Mouse (Mus musculus): Measurements from ENCODE around the gene Sema3g. TPM values are rescaled to one million over a fixed set of nuclear protein-coding genes. Genes with fewer than 3 reads are reported as not detected.

The Sema3g gene
- total RNA-seq, 2 experiments from 2014 or later, result 4.5 to 4.9 TPM

DNA sequence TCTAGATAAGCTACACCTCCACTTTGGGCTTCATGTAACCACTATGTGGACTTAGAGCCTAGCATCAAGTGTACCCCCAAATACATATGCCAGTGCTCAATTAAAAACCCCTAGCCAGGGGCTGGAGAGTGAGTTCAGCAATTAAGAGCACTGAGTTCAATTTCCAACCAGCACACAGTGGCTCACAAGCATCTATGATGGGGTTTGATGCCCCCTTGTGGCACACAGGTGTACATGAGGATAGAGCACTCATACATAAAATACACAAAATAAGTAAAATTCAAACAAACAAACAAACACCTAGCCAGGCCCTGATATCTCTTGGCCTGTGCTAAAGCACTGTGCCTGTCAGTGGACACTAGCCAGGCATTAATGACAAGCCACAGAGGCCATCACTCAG is 21.7 kb upstream of the Sema3g start:
- DNase-seq, result no peak

DNA sequence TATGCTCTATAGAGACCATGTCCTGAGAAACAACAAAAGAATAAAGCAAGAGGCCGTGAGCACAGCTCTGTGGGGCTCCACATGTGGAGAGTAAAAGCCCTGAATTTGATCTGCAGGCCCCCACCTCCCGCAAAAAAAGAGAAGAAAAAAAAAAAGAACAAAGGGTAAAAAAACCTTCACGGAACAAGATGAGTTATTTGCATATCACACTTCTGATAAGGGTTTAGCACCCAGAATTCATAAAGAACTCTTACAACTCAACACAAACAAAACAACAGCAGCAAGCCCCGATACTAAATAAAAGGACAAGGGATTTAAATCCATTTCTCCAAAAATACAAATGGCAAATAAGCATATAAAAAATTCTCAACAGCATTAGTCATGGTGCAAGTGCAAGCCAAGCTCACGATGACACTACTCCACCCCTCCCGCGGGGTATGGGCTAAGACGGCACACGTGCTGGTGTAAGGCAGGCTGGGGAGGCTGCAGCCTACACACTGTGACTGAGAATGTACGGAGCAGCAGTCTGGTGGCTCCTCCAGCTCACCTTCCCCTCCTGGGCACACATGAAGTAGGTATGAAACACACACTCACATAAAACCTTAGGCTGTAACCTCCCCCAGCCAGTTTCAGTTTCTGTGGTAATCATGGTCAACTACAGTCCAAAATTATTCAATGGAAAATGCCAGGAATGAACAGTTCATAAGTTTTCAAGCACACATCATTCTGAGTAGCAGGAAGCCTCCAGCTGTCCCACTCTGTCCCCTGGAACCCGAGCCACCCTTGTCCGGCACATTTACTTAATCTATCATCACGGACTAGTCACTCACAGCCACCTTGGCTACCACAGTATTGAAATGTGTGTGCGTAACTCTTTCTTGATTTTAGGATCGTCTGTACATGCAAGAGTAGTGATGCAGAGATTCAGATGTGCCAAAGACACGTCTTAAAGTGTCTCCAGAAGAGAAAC is 19.8 kb upstream of the Sema3g start:
- peak in 1 of 2 experiments; percentile 44 for DNase-seq

GRCm38 (mm10) chr14:31199599-31199998 is 18.1 kb upstream of the Sema3g start:
- no peak for DNase-seq

GRCm38 (mm10) chr14:31200038-31200437 is 17.6 kb upstream of the Sema3g start:
- DNase-seq, result no peak

DNA sequence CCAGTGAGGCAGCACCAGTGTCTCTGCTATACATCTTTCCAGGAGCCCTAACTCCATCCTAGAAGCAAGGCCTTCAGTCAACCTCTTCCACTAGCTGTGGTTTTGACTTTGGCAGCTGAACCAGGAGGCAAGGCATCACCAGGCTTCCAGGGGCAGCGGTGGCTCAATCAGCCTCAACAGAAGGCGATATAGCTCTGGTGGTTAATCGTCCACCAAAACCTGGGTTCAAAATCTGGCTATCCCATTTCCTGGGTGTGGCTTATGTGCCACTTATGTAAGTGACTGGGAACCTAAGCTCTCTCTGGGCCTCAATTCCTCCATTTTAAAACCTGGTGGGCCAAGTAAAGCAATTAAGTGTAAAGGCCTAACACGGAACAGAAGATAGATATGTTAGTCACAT is 12.8 kb upstream of the Sema3g start:
- no peak for DNase-seq

- no peak for DNase-seq
These were observed 12.5 kb upstream of the Sema3g start for GRCm38 (mm10) chr14:31205244-31205561.

DNA sequence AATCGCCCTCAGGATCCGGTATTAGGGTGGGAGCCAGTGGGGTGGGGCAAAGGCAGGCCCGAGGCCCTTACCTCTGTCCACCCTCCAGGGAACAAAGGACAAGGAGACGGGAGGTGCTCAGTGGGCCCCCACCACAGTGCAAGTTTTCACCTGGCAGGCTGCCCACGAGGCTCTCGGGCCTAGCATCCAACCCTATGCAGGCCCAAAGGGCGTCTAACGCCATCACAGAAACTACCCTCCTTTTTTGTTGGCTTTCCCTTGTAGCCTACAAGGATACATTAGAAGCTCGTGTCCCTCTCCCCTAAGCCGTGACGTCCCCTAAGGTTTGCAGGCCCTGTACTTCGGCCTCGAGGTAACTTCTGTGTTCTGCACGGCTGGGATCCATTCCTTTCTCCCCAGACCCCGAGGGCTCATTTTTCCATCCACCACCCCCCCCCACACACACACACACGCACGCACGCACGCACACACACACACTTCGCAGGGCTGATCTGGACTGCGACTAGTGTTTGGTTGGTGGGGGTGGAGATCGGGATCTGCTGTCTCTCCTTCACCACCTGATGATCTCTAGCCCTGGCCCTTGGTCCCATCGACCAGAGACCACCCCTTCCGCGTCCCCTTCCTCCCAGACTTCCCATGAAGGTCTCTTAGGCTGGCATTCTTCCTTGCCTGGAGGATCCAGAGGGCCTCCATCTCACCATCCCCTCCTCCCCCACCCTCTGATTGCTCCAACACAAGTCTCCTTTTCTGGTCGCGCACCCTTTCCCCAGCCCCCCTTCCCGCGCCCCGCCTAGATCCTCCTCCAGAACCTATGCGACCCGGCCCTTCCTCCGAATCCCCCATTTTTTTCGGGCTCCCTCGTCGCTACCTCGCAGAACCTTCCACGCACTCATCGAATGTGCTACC is 11.8 kb upstream of the Sema3g start:
- peak; percentile 39 to 49 for DNase-seq

- peak; percentile 92 for DNase-seq
These were observed 11.1 kb upstream of the Sema3g start for GRCm38 (mm10) chr14:31206472-31206981.

- DNase-seq, result no peak
These were observed 10.4 kb upstream of the Sema3g start for GRCm38 (mm10) chr14:31207070-31207830.

- DNase-seq, result no peak
These were observed 9.6 kb upstream of the Sema3g start, which contains the start of gene Tnnc1 for GRCm38 (mm10) chr14:31208084-31208483. Gene Tnnc1, plus strand, starts transcription at chr14:31208312.

- no peak for DNase-seq
These were observed 8.5 kb upstream of the Sema3g start for GRCm38 (mm10) chr14:31209133-31209557.

- DNase-seq, result no peak
These were observed 5.8 kb upstream of the Sema3g start for GRCm38 (mm10) chr14:31211854-31212253.

- no peak for DNase-seq
These were observed 5.2 kb upstream of the Sema3g start for GRCm38 (mm10) chr14:31212499-31212898.

- no peak for DNase-seq
These were observed 3.8 kb upstream of the Sema3g start for GRCm38 (mm10) chr14:31213868-31214267.

GRCm38 (mm10) chr14:31214684-31215083 is 3.0 kb upstream of the Sema3g start:
- DNase-seq, result no peak

DNA sequence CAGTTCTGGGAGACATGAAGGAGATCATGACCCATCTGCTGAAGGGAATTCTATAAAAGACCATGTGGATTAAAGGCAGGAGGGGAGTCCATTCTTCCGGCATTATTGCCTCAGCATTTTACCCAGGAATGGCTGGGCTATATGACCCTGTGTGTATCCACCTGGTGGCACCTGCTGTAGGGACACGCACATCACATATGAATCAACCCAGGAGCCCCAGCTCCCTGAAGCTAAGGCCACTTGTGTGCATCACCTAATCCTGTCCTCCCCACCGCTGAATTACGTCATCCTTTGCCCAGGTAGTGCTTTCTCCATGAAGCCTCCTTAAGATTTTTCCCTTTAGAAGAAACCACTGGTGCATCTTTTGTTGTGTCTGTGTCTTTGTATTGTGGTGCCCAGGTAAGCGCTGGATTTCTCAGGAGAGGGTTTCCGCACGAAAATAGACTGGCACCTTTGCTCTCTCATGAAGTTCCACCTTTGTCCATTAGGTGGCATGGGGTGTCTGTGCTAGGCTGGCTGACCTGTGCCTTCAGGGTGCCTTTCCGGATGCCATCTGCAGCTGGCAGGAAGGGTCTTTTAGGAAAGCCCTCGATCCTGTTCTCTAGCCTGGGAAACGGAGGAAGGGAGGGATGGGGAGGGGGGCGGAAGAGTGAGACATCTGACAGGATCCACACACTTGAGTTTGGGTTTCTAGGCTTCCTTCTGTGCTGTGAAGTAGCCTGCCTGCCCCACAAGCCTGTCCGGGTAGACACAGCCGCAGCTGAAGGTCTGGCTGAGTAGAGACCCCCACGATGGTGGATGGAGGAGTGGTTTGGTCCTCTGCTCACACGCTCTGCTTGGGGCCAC is 2.3 kb upstream of the Sema3g start:
- peak in 1 of 2 experiments; percentile 38 for DNase-seq

- DNase-seq, result no peak
These were observed 814 bp upstream of the Sema3g start, which contains the start of gene Nisch for GRCm38 (mm10) chr14:31216846-31217245. Gene Nisch, minus strand, starts transcription at chr14:31216946.

- DNase-seq, result peak; percentile 41 to 62
These were observed 9.3 kb downstream of the Sema3g start for GRCm38 (mm10) chr14:31226978-31227377.

DNA sequence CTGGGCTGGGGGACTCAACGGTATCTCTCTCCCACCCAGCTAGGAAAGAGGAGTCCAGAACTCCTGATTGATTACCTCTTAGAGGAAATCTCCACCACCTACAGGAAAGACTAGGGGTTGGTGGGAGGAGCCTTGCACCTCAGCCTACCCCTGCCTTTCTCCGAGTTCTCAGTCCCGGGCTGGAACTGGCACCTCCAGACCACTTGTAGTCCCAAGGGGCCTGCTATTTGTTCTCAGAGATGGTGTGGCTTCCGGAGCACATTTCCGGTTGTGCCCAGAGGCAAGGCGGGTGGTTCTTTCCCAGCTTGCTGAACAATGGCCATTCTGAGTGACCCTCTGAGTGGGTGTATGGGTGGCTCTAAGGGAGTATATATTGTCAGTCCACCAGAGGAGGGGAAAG is 10.6 kb downstream of the Sema3g start:
- DNase-seq, result no peak

- DNase-seq, result no peak
These were observed 12.8 kb downstream of the Sema3g start for GRCm38 (mm10) chr14:31230442-31230841.
